Mouse (Mus musculus) megakaryocyte, embryonic 14.5 days (primary cell): ENCODE measurements around the gene Tymp. TPM values are rescaled to one million over a fixed set of nuclear protein-coding genes. Genes with fewer than 3 reads are reported as not detected.

ENCODE experiments used
- H3K27me3 ChIP-seq: replicated peaks from 2 replicates; pipeline ENCODE3; 2012; ENCODE audit warnings: inconsistent platforms
- H3K36me3 ChIP-seq: replicated peaks from 2 replicates; pipeline ENCODE3; 2012; ENCODE audit warnings: low read length, inconsistent platforms, mixed read lengths
- H3K4me1 ChIP-seq: 2 replicates; pipeline ENCODE4 v1.6.1; 2012; ENCODE audit warnings: inconsistent platforms
- H3K4me3 ChIP-seq: replicated peaks from 2 replicates; pipeline ENCODE3; 2012; ENCODE audit warnings: moderate library complexity, mild to moderate bottlenecking, inconsistent platforms
- H3K9me3 ChIP-seq: 2 replicates; pipeline ENCODE4 v1.6.1; 2012; ENCODE audit warnings: inconsistent platforms
- FLI1 ChIP-seq: IDR thresholded peaks from 2 replicates; pipeline ENCODE4 v1.6.1; 2012; ENCODE audit warnings: low read length, inconsistent platforms, mixed read lengths
- GATA1 ChIP-seq: IDR thresholded peaks from 3 replicates; pipeline ENCODE4 v1.6.1; 2012; ENCODE audit warnings: mixed read lengths, low read length, inconsistent platforms, borderline replicate concordance
- polyA plus RNA-seq: library from polyadenylated mRNA; stranded (reverse); fragments of >175 nt; gene quantifications from 2 replicates; pipeline ENCODE4 v1.2.3, GENCODE M21; 2012; ENCODE audit warnings: low replicate concordance; ENCODE audit not compliant: insufficient read depth

Gene Tymp
- polyA plus RNA-seq, 1 experiment = 0.41 TPM

GRCm38 (mm10) chr15:89374801-89375534, 1.9 kb downstream of the Tymp start:
- peaks cover 27% of the 10 kb centered on the region for H3K27me3 ChIP-seq
- peaks cover 29% of the 10 kb centered on the region for H3K36me3 ChIP-seq
- TF ChIP-seq FLI1 (no peak), GATA1 (no peak)
- H3K4me1 ChIP-seq = peaks cover 75% of the 10 kb centered on the region
- H3K4me3 ChIP-seq = peak overlapping the region; percentile 7
- no peaks in the 10 kb centered on the region for H3K9me3 ChIP-seq

GRCm38 (mm10) chr15:89374340-89374739, 2.5 kb downstream of the Tymp start:
- H3K9me3 ChIP-seq = no peaks in the 10 kb centered on the region
- TF ChIP-seq GATA1 (no peak), FLI1 (no peak)
- peaks cover 71% of the 10 kb centered on the region for H3K4me1 ChIP-seq
- peaks cover 24% of the 10 kb centered on the region for H3K27me3 ChIP-seq
- H3K36me3 ChIP-seq = peaks cover 35% of the 10 kb centered on the region
- peak overlapping the region; percentile 99 for H3K4me3 ChIP-seq

- peaks cover 20% of the 10 kb centered on the region for H3K27me3 ChIP-seq
- TF ChIP-seq FLI1 = no peak
- TF ChIP-seq GATA1 = no peak
- H3K9me3 ChIP-seq = no peaks in the 10 kb centered on the region
- H3K4me3 ChIP-seq = peak within 1 kb of the TSS; percentile 99
- H3K4me1 ChIP-seq = peaks cover 66% of the 10 kb centered on the region
- H3K36me3 ChIP-seq = peaks cover 41% of the 10 kb centered on the region
Measured at GRCm38 (mm10) chr15:89373762-89374248, 3.0 kb downstream of the Tymp start, which contains the start of gene Sco2. Gene Sco2 (minus strand): TSS chr15:89373846.

- peaks cover 47% of the 10 kb centered on the region for H3K36me3 ChIP-seq
- TF ChIP-seq GATA1 (0 out of 3 replicates have a peak, but pooled peaks have one; percentile 12), FLI1 (no peak)
- no peaks in the 10 kb centered on the region for H3K9me3 ChIP-seq
- peaks cover 60% of the 10 kb centered on the region for H3K4me1 ChIP-seq
- H3K27me3 ChIP-seq = peaks cover 13% of the 10 kb centered on the region
- H3K4me3 ChIP-seq = peak overlapping the region; percentile 99
Measured at GRCm38 (mm10) chr15:89373027-89373761, 3.6 kb downstream of the Tymp start.

GRCm38 (mm10) chr15:89372536-89372935, 4.3 kb downstream of the Tymp start:
- H3K9me3 ChIP-seq = no peaks in the 10 kb centered on the region
- H3K27me3 ChIP-seq = peaks cover 7% of the 10 kb centered on the region
- TF ChIP-seq GATA1 (no peak), FLI1 (no peak)
- H3K4me1 ChIP-seq = peaks cover 55% of the 10 kb centered on the region
- peak overlapping the region; percentile 99 for H3K4me3 ChIP-seq
- peaks cover 53% of the 10 kb centered on the region for H3K36me3 ChIP-seq

GRCm38 (mm10) chr15:89372068-89372467, 4.8 kb downstream of the Tymp start:
- H3K9me3 ChIP-seq = no peaks in the 10 kb centered on the region
- H3K4me1 ChIP-seq = peaks cover 55% of the 10 kb centered on the region
- no peak for TF ChIP-seq FLI1
- TF ChIP-seq GATA1 = no peak
- H3K4me3 ChIP-seq = peak overlapping the region; percentile 14
- H3K27me3 ChIP-seq = peaks cover 2% of the 10 kb centered on the region
- H3K36me3 ChIP-seq = peaks cover 58% of the 10 kb centered on the region

- Histone ChIP-seq H3K36me3 (peaks cover 100% of the 10 kb centered on the region), H3K27me3 (no peaks in the 10 kb centered on the region), H3K9me3 (no peaks in the 10 kb centered on the region), H3K4me3 (no peak overlapping the region), H3K4me1 (no peaks in the 10 kb centered on the region; the same call in 1 of the 2 replicates)
- no peak for TF ChIP-seq GATA1
- TF ChIP-seq FLI1 = no peak
Measured at GRCm38 (mm10) chr15:89365141-89365551, 11.7 kb downstream of the Tymp start.

GRCm38 (mm10) chr15:89363051-89363450, 13.8 kb downstream of the Tymp start:
- H3K9me3 ChIP-seq = no peaks in the 10 kb centered on the region
- H3K36me3 ChIP-seq = peaks cover 98% of the 10 kb centered on the region
- no peak for TF ChIP-seq GATA1
- no peak for TF ChIP-seq FLI1
- no peak overlapping the region for H3K4me3 ChIP-seq
- H3K27me3 ChIP-seq = no peaks in the 10 kb centered on the region
- peaks cover 12% of the 10 kb centered on the region for H3K4me1 ChIP-seq

GRCm38 (mm10) chr15:89358784-89359183, 18.1 kb downstream of the Tymp start:
- Histone ChIP-seq H3K27me3 (no peaks in the 10 kb centered on the region), H3K4me3 (no peak overlapping the region), H3K36me3 (peaks cover 67% of the 10 kb centered on the region), H3K4me1 (peaks cover 38% of the 10 kb centered on the region), H3K9me3 (no peaks in the 10 kb centered on the region)
- no peak for TF ChIP-seq GATA1
- no peak for TF ChIP-seq FLI1

GRCm38 (mm10) chr15:89356372-89356771, 20.5 kb downstream of the Tymp start:
- Histone ChIP-seq H3K4me3 (peak overlapping the region; percentile 96), H3K27me3 (no peaks in the 10 kb centered on the region), H3K9me3 (no peaks in the 10 kb centered on the region), H3K4me1 (peaks cover 45% of the 10 kb centered on the region), H3K36me3 (peaks cover 67% of the 10 kb centered on the region)
- TF ChIP-seq FLI1 = no peak
